Mouse (Mus musculus): ENCODE results near the gene Lrig1. TPM values are rescaled to one million over a fixed set of nuclear protein-coding genes. Genes with fewer than 3 reads are reported as not detected.

Gene Lrig1
- total RNA-seq, 2 experiments from 2014 or later, result 22.6 to 31.6 TPM

DNA sequence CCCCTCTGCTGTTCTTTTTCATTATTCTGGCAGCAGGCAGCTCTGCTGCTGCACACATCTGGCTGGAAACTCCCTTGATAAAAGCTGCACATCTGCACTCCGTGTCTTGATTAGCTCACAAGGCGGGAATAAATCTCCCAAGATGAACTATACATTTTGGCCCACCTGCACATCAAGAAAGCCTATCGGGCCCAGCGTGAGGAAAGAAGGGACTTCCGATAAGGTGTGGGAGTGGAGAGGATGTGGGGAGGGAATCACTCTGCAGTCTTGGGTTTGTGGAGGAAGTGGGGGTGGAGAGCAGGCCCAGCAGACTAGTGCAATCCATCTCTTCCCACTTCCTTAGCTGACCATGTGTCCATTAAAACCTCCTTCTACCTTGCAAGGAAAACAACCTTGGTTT, 74.1 kb downstream of the Lrig1 start:
- no peak for DNase-seq (ENCODE audit: low spot score in 2 of 2)

DNA sequence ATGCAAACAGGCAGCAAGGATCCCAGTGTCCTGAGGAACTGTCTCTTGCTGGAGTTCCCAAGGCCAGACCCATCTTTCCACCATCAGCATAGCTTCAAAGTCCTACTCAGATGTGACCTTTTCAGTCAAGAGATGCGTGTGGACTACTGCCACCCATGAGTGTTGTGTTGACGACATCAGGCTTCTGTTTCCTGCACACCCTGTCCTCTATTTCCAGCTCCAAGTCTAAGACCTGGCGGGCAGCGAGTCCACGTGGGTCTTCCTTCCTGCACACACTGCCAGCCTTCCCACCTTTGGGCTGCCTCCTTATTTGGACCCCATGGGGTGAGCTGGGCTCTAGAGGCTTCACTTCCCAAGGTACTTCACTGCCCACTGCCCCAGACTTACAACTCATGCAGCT, 75.4 kb downstream of the Lrig1 start:
- no peak for DNase-seq (ENCODE audit: low spot score in 2 of 2)

DNA sequence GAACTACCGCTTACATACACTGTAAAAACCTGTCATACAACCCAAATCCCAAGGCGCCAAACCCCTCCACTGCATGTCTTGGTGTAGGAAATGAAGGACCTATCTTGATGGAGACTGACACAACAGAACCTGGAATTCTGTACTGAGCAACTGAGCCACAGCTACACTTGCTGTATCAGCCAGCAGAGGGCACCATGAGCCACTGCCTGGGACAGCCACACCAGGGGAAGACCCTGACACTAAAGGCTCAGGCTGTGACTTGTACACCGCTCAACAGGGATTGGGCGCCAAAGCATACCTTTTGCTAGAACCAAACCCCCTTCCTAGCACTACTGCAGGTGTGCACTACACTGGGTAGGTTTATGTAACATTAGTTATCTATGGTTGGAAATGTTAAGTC, 77.0 kb downstream of the Lrig1 start:
- DNase-seq (ENCODE audit: low spot score in 2 of 2), result peak; percentile 73 to 74

DNA sequence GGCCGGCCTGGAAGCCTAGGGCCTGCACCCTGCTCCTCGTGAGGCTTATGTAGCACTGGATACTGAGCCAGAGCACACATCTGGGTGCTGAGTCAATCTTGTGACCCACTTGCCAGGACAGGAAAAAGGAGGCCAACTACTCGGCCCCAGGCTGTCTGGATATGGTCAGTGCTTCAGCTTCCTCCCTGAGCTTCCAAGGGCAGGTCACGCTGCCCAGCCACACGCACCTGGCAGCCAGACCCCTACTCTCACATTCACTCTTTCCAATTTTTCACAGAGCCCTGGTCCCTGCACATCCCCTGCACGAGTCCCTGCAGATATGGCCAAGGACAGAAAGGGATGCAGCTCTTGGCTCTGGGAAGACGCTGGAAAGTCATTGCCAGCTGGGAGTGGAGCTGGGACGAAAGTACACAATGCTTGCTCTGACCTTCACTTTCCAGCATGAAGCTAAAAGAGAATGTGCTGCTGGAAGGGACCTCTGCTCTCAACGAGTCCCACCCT, 79.1 kb downstream of the Lrig1 start:
- DNase-seq (ENCODE audit: low spot score in 2 of 2), result no peak

DNA sequence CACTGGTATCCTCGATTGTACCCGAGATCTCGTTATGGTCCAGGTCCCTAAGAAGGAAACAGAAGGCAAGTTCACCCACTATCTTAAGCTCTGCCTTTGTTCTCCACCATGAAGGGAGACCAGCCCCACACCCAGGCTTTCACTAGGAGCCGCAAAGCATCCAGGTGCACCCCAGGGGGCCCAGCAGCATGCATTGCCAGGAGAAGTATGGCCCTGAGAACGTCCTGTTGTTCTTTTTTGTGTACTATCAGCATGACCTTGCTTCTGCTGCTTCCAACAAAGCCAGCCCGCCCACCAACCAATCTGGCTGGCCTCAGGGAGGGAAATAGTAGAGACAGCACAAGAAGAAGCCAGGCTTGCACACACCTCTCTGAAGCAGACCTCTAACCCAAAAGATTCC, 79.7 kb downstream of the Lrig1 start:
- DNase-seq (ENCODE audit: low spot score in 2 of 2), result no peak

DNA sequence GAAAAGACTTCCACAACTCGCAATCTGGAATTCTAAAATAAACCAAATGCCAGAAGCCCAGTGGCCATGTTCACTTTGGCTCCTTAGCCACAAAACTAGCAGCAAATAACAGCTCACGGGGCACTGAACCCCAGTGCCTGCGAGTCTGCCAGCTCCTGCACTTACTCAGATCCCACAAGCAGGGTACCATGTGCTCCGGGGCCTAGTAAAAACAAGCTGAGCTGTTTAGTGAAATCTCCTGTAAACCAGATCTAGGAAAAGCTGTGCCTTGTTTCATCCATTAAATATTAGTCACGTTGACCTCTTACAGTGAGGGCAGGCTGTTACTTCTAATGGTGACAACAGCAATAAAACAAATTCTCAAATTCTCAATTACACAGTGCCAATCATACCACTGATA, 81.3 kb downstream of the Lrig1 start:
- DNase-seq (ENCODE audit: low spot score in 2 of 2), result no peak

DNA sequence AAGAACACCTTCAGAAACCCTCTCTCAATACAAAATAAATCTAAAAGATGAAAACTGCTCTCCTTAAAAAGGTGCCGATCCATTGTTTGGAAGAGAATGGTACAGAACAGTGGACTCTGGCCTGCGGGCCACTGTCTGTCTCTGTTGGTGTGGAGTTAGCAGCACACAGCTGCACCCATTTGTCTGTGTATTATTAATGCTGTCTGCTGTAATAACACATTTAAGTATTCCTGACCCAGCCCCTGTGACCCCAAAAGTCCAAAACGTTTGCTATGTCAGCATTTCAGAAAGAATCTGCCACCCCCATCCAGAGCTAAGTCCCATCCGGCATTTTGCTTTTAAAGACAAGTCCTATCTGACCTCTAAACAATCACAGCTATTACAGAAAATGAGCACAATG, 84.0 kb downstream of the Lrig1 start:
- no peak for DNase-seq (ENCODE audit: low spot score in 2 of 2)

DNA sequence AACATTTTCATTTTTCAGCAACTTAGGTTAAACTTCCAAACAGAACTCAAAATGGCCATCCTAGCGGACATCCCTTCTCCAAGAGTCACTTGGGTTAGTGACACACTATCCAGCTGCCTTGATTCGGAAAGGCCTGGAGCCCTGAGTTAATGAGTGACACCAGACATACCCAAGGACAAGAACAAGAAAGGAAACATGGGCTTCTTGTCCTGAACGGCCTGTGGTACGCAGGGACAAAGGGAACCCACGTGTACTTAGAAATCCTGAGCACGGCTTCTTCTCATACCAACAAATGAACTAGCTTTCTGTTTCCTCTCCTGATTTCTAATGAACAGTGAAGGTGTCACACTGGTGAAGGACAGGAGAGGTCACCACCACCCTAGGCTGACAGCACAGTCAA, 85.6 kb downstream of the Lrig1 start:
- no peak for DNase-seq (ENCODE audit: low spot score in 2 of 2)

DNA sequence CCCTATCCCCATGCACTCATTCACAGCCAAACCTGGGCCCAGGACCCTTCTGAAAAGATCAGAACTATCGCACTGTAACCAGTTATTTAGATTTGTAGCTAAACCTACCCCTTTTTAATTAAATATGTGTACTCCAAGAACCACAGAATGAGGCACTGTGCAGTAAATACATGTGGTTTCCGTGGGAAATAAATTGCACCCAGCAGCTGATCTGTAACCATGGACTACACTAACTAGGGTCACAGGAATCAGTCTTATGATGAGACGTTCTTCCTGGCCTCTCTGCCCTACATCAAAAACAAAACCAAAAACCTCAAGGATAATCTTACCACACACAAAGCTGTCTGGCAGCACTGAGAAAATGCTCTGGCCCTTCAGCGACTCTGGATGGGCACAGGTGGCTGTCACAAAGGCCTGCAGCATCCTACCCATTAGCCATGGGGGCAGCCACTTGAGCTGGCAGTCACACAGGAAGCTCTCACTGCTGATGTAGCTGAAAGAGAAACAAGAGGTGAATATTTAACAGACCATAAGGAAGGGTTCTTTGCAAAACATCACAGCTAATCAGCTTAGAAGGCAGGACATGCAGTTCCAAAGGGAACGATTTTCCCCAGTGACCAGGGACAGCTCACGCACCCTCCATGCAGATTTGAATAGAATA, 86.6 kb downstream of the Lrig1 start:
- no peak for DNase-seq (ENCODE audit: low spot score in 2 of 2)

DNA sequence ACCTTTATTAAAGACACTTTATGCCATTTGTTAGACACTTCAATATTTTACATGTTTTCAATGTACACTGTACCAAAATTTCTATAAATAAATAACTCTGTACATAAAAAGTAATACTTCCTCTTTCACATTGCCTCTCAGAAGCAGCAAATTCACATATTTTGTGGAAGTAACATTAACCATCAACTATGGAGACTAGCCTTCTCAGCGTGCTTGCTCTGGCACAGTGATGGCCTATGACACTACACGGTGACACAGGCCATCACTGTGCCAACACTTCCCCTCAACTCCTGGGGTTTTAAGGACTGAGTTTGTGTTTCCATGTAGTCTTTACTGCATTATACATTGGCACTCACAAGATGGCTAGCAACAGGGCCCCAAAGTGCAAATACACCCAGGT, 95.4 kb downstream of the Lrig1 start:
- DNase-seq (ENCODE audit: low spot score in 2 of 2), result no peak

DNA sequence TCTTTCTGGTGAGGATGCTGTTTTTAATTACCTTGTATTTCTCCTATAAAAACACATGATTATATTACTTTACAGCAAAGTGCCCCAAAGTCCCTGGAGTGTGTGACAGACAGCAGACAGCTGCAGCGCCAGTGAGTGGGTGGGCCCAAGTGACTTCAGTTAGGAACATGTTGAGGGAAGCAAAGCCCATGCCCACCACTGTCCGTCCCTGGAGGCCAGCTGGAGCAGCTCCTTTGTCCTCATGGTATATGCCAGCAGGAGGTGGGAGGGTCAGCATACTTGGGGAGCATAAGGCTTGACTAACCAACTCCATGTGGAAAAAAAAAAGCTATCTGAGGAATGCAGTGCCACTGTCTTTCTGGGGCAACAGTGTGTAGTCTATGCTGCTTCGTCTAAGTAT, 95.9 kb downstream of the Lrig1 start:
- no peak for DNase-seq (ENCODE audit: low spot score in 2 of 2)

DNA sequence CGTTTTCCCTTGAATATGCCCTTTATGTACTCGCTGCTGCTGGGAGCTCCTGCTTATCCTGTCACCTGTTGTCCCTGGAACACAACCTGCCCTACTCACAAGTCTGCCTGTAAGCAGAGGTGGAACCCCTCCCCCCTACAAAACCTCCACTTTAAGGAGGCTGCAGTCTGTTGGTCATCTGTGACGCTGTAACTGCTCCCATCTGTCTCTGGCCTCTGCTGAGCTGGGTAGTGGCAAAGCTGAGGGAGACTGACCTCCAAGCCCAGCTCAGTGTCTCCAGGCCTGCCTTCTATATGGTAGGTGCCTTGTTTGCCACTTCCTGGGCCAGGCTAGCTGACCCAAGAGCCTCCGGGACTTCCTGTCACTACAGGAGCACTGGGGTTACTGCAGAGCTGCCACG, 98.1 kb downstream of the Lrig1 start:
- no peak for DNase-seq (ENCODE audit: low spot score in 2 of 2)

DNA sequence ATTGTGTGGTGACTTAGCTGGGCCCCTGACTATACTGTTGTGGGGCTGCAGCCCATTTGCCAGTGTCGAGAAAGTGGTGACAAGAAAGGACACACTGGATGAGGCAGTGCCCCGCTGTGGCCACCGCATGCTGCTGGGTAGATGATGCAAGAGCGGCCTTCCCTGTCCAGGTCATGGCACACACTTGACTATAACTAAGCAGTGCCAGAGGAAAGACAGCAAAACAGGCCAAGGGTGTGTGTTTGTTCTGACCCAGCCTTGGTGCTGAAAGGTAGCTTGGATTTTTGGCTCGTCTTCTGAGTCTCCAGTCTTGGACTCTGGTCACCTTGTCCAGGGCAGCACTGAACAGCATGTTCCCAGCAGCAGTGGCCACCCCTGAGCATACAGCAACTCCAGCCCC, 98.9 kb downstream of the Lrig1 start:
- no peak for DNase-seq (ENCODE audit: low spot score in 2 of 2)

DNA sequence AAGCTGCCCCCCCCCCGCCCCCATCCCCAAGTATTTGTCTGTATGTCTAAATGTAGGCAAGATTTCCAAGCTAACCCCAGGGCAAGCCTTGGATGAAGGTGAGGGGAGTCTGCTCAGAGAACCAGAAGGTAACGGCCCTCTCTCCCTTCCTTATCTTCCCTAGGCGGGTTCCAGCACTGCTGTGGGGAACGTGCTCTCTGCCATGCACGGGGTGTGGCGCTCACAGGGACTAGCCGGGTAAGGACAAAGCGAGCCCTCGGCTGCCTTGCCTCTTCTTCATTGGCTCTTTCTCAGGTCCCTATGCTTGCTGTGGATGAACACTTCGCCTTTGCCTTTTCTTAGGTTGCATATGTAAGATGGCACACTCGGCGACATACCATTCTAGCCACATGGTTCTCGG, 100.9 kb downstream of the Lrig1 start:
- no peak for DNase-seq (ENCODE audit: low spot score in 2 of 2)

DNA sequence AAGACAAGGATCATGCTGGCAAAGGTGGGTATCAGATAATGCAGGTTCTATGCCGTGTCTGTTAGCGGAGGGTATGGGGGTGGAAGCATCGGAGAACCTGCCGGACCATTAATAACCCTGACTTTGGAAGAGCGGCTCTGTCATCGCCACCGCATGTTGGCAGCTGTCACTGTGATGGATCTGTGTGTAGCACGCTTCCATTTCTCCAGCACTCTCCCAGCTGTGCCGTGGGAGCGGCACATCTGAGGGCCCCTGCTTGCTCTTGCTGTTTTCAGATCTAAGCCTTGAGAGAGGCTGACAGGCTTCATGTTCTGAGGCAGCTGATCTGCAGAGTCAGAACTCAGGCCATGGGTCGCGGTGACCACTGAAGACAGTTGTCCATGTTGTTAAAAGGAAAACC, 101.5 kb downstream of the Lrig1 start:
- no peak for DNase-seq (ENCODE audit: low spot score in 2 of 2)

DNA sequence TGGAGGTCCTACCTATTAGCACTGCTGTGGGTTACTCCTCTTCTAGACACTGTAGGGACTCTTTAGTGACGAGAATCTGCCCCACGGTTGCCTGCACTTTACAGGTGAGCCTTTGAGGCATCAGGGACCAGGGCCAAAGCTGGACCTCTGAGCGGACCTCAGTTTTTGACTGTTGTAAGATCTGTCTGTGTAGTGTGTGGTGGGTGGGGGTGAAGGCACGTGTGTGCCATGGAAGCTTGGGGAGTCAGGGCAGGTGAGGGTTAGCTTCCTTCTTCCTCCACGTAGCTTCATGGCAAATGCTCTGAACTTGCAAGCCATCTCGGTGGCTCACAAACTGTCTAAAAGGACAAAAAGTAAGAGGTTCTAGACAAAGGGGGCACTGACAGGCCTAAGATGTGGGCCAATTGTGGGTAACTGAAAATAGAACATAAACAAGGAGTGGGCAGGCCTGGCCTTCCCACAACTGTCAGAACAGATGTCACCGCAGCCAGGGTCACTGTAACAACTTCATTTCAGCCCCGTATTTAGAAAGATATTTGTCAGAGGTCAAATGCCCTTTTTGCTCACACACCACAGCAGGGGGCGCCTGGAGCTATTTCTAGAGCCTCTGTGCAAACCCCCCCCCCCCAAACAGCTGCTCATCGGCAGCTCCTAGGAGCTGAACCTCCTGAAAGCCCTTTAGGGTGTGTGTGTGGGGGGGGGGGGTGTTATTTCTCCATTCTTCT, 103.0 kb downstream of the Lrig1 start:
- no peak for DNase-seq (ENCODE audit: low spot score in 2 of 2)

DNA sequence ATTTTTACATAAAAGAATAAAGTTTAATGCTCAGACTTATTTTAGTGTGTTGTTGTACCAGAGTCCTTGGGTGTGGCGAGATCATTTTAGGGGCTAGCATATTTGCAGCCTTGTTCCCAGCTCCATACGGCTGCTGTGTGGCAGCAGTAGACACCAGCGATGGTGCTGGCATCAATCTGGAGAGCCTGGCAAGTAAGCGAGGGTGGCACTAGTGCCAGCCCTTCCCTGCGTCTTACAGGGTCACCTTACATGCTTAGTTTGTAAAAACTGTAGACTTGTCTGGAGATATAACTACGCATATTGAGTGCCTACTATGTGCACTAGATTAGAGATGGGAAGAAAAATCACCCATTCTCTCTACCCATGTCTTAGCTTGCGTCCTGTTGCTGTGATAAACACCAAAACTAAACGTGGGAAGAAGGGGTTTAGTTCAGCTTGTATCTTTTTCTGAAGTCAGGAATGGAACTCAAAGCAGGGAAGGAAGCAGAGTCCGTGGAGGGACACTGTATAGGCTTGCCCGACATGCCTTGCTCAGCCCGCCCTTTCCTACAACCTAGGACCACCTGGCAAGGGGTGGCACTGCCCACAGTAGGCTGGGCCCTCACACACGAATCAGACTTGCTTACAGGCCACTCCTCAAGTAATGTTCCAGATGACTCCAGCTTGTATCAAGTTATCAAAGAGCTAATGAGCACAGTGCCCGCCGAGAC, 103.8 kb downstream of the Lrig1 start:
- no peak for DNase-seq (ENCODE audit: low spot score in 2 of 2)

DNA sequence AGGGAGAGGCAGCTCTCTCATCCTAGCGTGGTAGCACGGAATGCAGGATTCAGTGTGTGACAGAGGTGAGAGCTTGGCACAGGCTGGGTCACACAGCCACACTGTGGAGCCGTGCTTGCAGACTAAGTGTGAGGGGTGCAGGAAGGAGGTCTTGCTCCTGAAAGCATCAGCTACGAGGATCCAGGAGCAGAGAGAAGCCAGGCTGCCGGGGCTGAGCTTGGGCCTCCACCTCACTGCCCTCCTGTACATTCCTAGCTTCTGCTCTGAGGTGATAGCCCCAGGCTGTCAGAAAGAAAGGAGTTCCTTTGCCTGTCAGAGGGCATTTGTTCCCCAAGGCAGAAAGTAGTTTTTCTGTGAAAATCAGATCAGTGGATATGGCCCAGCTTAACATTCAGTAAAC, 104.8 kb downstream of the Lrig1 start:
- DNase-seq (ENCODE audit: low spot score in 2 of 2), result no peak

DNA sequence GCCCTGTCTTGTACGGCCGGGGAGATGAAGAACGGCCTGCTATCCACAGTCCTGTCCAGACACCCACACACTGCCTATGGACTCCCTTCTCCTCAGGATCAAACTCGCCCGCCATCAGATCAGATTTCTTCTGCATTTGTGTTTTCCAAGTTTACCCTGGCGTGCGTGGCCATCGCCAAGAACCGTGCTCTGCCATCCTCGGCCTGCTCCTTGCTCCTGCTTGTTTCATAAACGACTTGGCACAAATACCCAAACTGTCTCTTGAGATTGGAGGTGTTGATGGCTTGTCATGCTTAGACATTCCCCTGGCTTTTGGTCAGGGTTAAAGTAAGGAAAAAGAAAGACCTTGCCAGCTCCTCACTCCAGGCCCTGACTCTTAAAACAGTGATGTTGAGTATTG, 105.2 kb downstream of the Lrig1 start:
- DNase-seq (ENCODE audit: low spot score in 2 of 2), result no peak

DNA sequence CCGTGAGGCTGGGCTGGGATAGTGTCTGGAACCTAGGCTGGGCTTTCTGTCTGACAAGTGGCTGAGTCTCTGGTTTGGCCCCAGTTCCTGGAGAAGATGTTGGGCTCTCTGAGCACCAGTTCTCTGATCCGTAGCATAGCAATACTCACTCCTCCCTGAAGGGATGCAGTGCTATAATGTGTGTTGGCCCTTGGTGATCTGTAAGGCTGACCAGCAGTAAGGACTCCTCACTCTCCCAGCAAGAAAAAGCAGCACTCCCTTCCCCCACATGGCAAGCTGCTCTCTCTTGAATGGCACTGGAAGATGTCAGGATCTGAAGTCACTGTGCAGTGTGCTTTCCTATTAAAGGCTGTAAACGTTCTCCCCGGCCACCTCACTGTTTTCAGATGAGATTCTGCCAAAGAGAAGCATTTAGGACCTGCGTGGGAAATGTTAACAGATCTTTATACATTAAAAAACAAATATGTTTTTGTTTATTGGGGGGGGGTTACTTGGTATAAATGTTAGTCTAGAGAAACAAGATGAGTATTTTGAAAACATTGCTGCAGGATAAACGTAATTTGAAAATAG, 105.8 kb downstream of the Lrig1 start:
- no peak for DNase-seq (ENCODE audit: low spot score in 2 of 2)

DNA sequence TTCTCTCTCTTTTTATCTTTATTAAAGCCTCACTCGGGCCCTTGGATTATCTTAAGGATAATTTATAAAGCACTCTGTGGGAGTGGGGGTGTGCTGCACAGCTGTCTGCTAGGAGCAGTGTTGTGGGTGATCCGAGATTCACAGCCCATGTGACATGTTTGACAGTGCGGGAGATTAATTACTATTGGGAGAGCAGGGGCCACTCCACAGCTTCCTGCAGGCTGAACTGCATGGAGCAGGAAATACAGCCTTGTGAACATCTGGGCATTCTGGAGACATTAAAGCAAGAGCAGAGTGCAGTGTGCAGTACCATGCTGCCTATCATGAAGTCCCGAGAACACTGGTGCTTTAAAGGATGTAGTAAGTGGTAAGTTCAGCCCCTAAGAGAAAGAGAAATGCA, 107.2 kb downstream of the Lrig1 start:
- no peak for DNase-seq (ENCODE audit: low spot score in 2 of 2)

DNA sequence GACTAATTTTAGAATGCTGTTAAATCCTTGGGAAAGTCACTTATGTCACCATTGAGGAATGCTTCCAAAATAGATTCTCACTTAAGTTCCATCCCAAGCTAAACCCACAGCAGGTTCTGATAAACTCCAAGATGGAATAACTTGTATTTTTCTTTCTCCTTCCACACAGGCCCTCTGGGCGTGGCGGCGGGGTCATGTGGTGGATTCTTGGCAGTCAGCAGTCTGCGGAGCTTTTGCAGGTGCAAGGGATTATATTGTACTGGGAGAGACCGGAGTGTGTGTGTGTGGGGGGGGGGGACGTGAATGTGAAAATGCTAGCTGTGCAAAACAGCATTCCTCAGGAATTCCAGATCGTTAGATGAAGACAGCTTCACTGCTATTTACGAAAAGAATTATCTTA, 107.7 kb downstream of the Lrig1 start:
- no peak for DNase-seq (ENCODE audit: low spot score in 2 of 2)
